Mouse (Mus musculus) CH12.LX (cell line): ENCODE data around the gene Gipc2. TPM values are rescaled to one million over a fixed set of nuclear protein-coding genes. Genes with fewer than 3 reads are reported as not detected.

ENCODE experiments used
- DNase-seq: peaks from one replicate; pipeline ENCODE4 v3.0.0-alpha.2; 2013; ENCODE audit errors: extremely low read depth
- H3K27ac ChIP-seq: 2 replicates; pipeline ENCODE4 v1.5.1; 2012; ENCODE audit warnings: low read depth, mild to moderate bottlenecking, control low read depth, moderate library complexity; ENCODE audit not compliant: insufficient read depth
- H3K27me3 ChIP-seq: replicated peaks from 2 replicates; pipeline ENCODE3; 2012; ENCODE audit warnings: inconsistent platforms
- H3K36me3 ChIP-seq, 2 experiments: replicated peaks in 1 of 2; 2 replicates each; pipeline versions ENCODE3 to v1.6.1; 2012; ENCODE audit warnings: inconsistent platforms in 1 of 2, low read length in 1 of 2, mild to moderate bottlenecking in 1 of 2, mixed read lengths in 1 of 2, moderate library complexity in 1 of 2; ENCODE audit not compliant: control insufficient read depth in 1 of 2, insufficient read depth in 1 of 2
- H3K4me1 ChIP-seq, 2 experiments: 2 replicates each; pipeline ENCODE4 v1.6.1; 2012; ENCODE audit warnings: inconsistent platforms in 1 of 2, moderate library complexity in 1 of 2; ENCODE audit not compliant: insufficient read depth in 2 of 2, control insufficient read depth in 1 of 2
- H3K4me2 ChIP-seq: 2 replicates; pipeline ENCODE4 v1.6.1; 2012; ENCODE audit warnings: low read depth, mild to moderate bottlenecking, control low read depth; ENCODE audit not compliant: poor library complexity, insufficient read depth, severe bottlenecking
- H3K4me3 ChIP-seq, 3 experiments: fragments of 150-350 bp in 1 of 3; sonication (generic) in 1 of 3; replicated peaks in 1 of 3; 2 replicates each; pipeline versions ENCODE3 to v1.5.1; 2011 to 2012; ENCODE audit warnings: low read depth in 2 of 3, low read length in 2 of 3, mild to moderate bottlenecking in 2 of 3, moderate library complexity in 2 of 3, control low read depth in 1 of 3, improper control_type of control experiment in 1 of 3, inconsistent platforms in 1 of 3, mixed read lengths in 1 of 3; ENCODE audit not compliant: poor library complexity in 1 of 3
- H3K79me2 ChIP-seq: replicated peaks from 2 replicates; pipeline ENCODE4 v1.6.1; 2012; ENCODE audit warnings: mild to moderate bottlenecking, moderate library complexity; ENCODE audit not compliant: control insufficient read depth, poor library complexity, insufficient read depth, severe bottlenecking; ENCODE audit errors: extremely low read depth
- H3K9ac ChIP-seq: 2 replicates; pipeline ENCODE4 v1.6.1; 2012; ENCODE audit warnings: low read depth, mild to moderate bottlenecking, control low read depth, moderate library complexity; ENCODE audit not compliant: insufficient read depth
- H3K9me3 ChIP-seq: replicated peaks from 2 replicates; pipeline ENCODE3; 2012; ENCODE audit warnings: low read length, inconsistent platforms, mixed read lengths
- CHD1 ChIP-seq: IDR thresholded peaks from 2 replicates; pipeline ENCODE4 v1.6.1; 2012; ENCODE audit warnings: low read depth, low read length, improper control_type of control experiment, inconsistent platforms
- CTCF ChIP-seq, 2 experiments: IDR thresholded peaks in 1 of 2; conservative IDR thresholded peaks in 1 of 2; 2 replicates each; pipeline ENCODE4 v1.5.1; 2011 to 2012; ENCODE audit warnings: low read depth in 2 of 2, low read length in 2 of 2, improper control_type of control experiment in 1 of 2, inconsistent platforms in 1 of 2, mild to moderate bottlenecking in 1 of 2, moderate library complexity in 1 of 2
- EP300 ChIP-seq: IDR thresholded peaks from 2 replicates; pipeline ENCODE4 v1.6.1; 2011; ENCODE audit warnings: low read length, improper control_type of control experiment
- HCFC1 ChIP-seq: IDR thresholded peaks from 2 replicates; pipeline ENCODE4 v1.6.1; 2012; ENCODE audit warnings: low read depth, mild to moderate bottlenecking, inconsistent platforms, low read length, improper control_type of control experiment
- JUN ChIP-seq: IDR thresholded peaks from 2 replicates; pipeline ENCODE4 v1.6.1; 2011; ENCODE audit warnings: low read depth, mild to moderate bottlenecking, low read length, improper control_type of control experiment, moderate library complexity; ENCODE audit not compliant: insufficient read depth
- MAFK ChIP-seq: IDR thresholded peaks from 2 replicates; pipeline ENCODE4 v1.6.1; 2011; ENCODE audit warnings: low read length, improper control_type of control experiment; ENCODE audit not compliant: insufficient replicate concordance
- MXI1 ChIP-seq: IDR thresholded peaks from 2 replicates; pipeline ENCODE4 v1.6.1; 2011; ENCODE audit warnings: mild to moderate bottlenecking, low read depth, low read length, improper control_type of control experiment
- MYC ChIP-seq: IDR thresholded peaks from 2 replicates; pipeline ENCODE4 v1.6.1; 2011; ENCODE audit warnings: low read depth, mild to moderate bottlenecking, improper control_type of control experiment, low read length
- POLR2AphosphoS2 ChIP-seq: IDR thresholded peaks from 2 replicates; pipeline ENCODE4 v1.6.1; 2011; ENCODE audit warnings: low read depth, low read length, improper control_type of control experiment
- RCOR1 ChIP-seq: conservative IDR thresholded peaks from 2 replicates; pipeline ENCODE4 v1.6.1; 2012; ENCODE audit warnings: low read depth, mild to moderate bottlenecking, inconsistent platforms, low read length, improper control_type of control experiment
- SMC3 ChIP-seq: IDR thresholded peaks from 2 replicates; pipeline ENCODE4 v1.6.1; 2011; ENCODE audit warnings: low read depth, low read length, improper control_type of control experiment
- TCF12 ChIP-seq: IDR thresholded peaks from 2 replicates; pipeline ENCODE4 v1.6.1; 2014; ENCODE audit warnings: low read depth, mild to moderate bottlenecking, inconsistent platforms, low read length, improper control_type of control experiment
- UBTF ChIP-seq: IDR thresholded peaks from 2 replicates; pipeline ENCODE4 v1.6.1; 2012; ENCODE audit warnings: low read depth, mild to moderate bottlenecking, inconsistent platforms, low read length, improper control_type of control experiment, moderate library complexity
- USF1 ChIP-seq: IDR thresholded peaks from 2 replicates; pipeline ENCODE4 v1.6.1; 2014; ENCODE audit warnings: low read depth, mild to moderate bottlenecking, inconsistent platforms, low read length, improper control_type of control experiment
- USF2 ChIP-seq: conservative IDR thresholded peaks from 2 replicates; pipeline ENCODE4 v1.6.1; 2011; ENCODE audit warnings: low read depth, low read length, improper control_type of control experiment
- ZC3H11A ChIP-seq: IDR thresholded peaks from 2 replicates; pipeline ENCODE4 v1.6.1; 2012; ENCODE audit warnings: low read depth, mild to moderate bottlenecking, inconsistent platforms, low read length, improper control_type of control experiment
- ZMIZ1 ChIP-seq: IDR thresholded peaks from 2 replicates; pipeline ENCODE4 v1.6.1; 2012; ENCODE audit warnings: low read depth, mild to moderate bottlenecking, inconsistent platforms, low read length, improper control_type of control experiment
- dilution Hi-C: fragments of 300-500 bp; cut with MboI; formaldehyde crosslinking; loops from 2 replicates; pipeline ENCODE4 v1.14.3; 2020; ENCODE audit warnings: low sequenced_read_pairs; ENCODE audit not compliant: extremely low pct_unique_long_range_greater_than_20kb, extremely low pct_ligation_motif_present
- in situ Hi-C: fragments of 300-500 bp; cut with MboI; formaldehyde crosslinking; loops from 3 replicates; pipeline ENCODE4 v1.14.3; 2019; ENCODE audit warnings: low sequenced_read_pairs, low pct_ligation_motif_present, low pct_unique_long_range_greater_than_20kb, mixed read lengths
- polyA plus RNA-seq: library from polyadenylated mRNA; unstranded; fragments of >175 nt; gene quantifications from 2 replicates; pipeline ENCODE4 v1.2.1, GENCODE M21; 2012; ENCODE audit warnings: low read depth; ENCODE audit not compliant: insufficient read length
- total RNA-seq, 2 experiments: library from RNA; depleted of rRNA; stranded (reverse); fragments of 300-350 nt in 1 of 2; fragments of >200 nt in 1 of 2; gene quantifications; 2 replicates each; pipeline ENCODE4 v1.2.3; 2012 to 2014

Gene Gipc2
- total and polyA plus RNA-seq, 3 experiments = 0.24 to 1.2 (median 0.38) TPM

- no peak overlapping the region for H3K4me3 ChIP-seq
- DNase-seq = no peak
- H3K4me1 ChIP-seq = peaks cover 11 to 24% of the 10 kb centered on the region in 2 experiments
- TF ChIP-seq CHD1 (no peak), TCF12 (no peak), JUN (no peak), ZC3H11A (no peak), MYC (no peak), USF1 (no peak), RCOR1 (no peak), SMC3 (no peak), ZMIZ1 (no peak), POLR2AphosphoS2 (no peak), HCFC1 (no peak), USF2 (no peak), MAFK (no peak)
- no peaks in the 10 kb centered on the region for H3K9me3 ChIP-seq
- no peaks in the 10 kb centered on the region for H3K36me3 ChIP-seq
- in situ Hi-C loops = no loop called here
- dilution Hi-C loops = no loop called here
- H3K27me3 ChIP-seq = no peaks in the 10 kb centered on the region
- H3K4me2 ChIP-seq = no peak overlapping the region
- no peak overlapping the region for H3K27ac ChIP-seq
- no peaks in the 10 kb centered on the region for H3K79me2 ChIP-seq
- H3K9ac ChIP-seq = no peak overlapping the region
Measured at GRCm38 (mm10) chr3:152152483-152152804, 13.6 kb downstream of the Gipc2 start.

GRCm38 (mm10) chr3:152151725-152152482 is 14.1 kb downstream of the Gipc2 start:
- H3K9me3 ChIP-seq = no peaks in the 10 kb centered on the region
- no peaks in the 10 kb centered on the region for H3K79me2 ChIP-seq
- peaks cover 11 to 24% of the 10 kb centered on the region in 2 experiments for H3K4me1 ChIP-seq
- H3K36me3 ChIP-seq = no peaks in the 10 kb centered on the region
- DNase-seq = no peak
- peak; percentile 37; the same call in 1 of the 2 replicates for TF ChIP-seq JUN
- no peak for TF ChIP-seq HCFC1
- TF ChIP-seq POLR2AphosphoS2 = no peak
- TF ChIP-seq UBTF = no peak
- TF ChIP-seq EP300 = no peak; the same call in 1 of the 2 replicates
- TF ChIP-seq MXI1 = peak; percentile 27; the same call in 1 of the 2 replicates
- TF ChIP-seq CTCF (conservative IDR thresholded peaks at IDR 0.05 in 1 of 2, IDR thresholded peaks at IDR 0.05 in 1 of 2; ENCODE audit: low read depth in 2 of 2, low read length in 2 of 2) = no peak
- no peak for TF ChIP-seq MAFK
- H3K27me3 ChIP-seq = no peaks in the 10 kb centered on the region
- peak overlapping the region in 1 of 3 experiments; percentile 29 for H3K4me3 ChIP-seq
- H3K27ac ChIP-seq = no peak overlapping the region
- dilution Hi-C loops (no loop called here), in situ Hi-C loops (no loop called here)
- no peak overlapping the region for H3K9ac ChIP-seq
- peak overlapping the region; percentile 45; the same call in 1 of the 2 replicates for H3K4me2 ChIP-seq
